Comparison of ENCODE assay signal across 25 mouse cellular contexts in the genomic region with DNA sequence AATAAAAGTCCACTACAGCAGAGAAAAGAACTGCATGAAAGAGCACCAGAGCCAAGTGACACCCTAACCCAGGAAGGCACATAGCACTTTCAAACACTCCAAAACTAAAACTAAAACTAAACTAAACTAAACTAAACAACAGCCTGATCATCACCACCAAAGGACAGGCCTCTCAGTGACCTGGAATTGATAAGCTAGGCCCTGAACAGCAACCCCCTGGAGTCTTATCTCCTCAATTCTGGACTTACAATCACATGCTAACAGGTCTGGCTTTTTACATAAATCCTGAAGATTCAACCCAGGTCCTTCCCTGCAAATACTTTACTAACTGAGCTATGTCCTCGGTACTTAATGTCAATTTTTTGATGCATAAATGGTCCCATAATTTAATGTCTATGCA. TPM values are rescaled to one million over a fixed set of nuclear protein-coding genes. Genes with fewer than 3 reads are reported as not detected.
DNase-seq lines count a peak whose midpoint lies in the region; ATAC-seq and TF ChIP-seq lines count a peak whose summit lies in the region.
"Had no signal": no experiment of that assay in that cellular context is flagged by ENCODE, and none has a peak within 500 bp of the region (broad histone marks: within the 10 kb centered on the region; RNA-seq: fewer than 3 reads in every experiment).

No protein-coding gene starts in this region.

- H3K79me2 ChIP-seq in heart, adult 2 months (replicated peaks; ENCODE audit: control insufficient read depth, insufficient read depth, low read length), result peaks cover 11% of the 10 kb centered on the region

- no peaks in the 10 kb centered on the region for H3K27me3 ChIP-seq in heart, embryonic 11.5 days (ENCODE audit: control insufficient read depth, insufficient read depth, low read length)
- no peaks in the 10 kb centered on the region for H3K27me3 ChIP-seq in heart, adult 2 months (ENCODE audit: control insufficient read depth, insufficient read depth, low read length)
- no peaks in the 10 kb centered on the region for H3K27me3 ChIP-seq in G1E (ENCODE audit: insufficient read depth, low read length)
- H3K27me3 ChIP-seq in liver, embryonic 13.5 days, result no peaks in the 10 kb centered on the region
- H3K27me3 ChIP-seq: embryonic facial prominence, embryonic 12.5 days; intestine, embryonic 15.5 days; midbrain, embryonic 13.5 days; neural tube, embryonic 12.5 days had no signal

- no peak for ATAC-seq in heart, embryonic 11.5 days (replicated peaks; ENCODE audit: insufficient number of reproducible peaks, low FRiP score, low TSS enrichment)
- peak; percentile 28; the same call in 1 of the 2 replicates for ATAC-seq in G1E (ENCODE audit: extremely low read depth, insufficient number of reproducible peaks, low FRiP score, poor library complexity, severe bottlenecking)
- ATAC-seq in liver, embryonic 13.5 days (ENCODE audit: low read depth), result peak; percentile 58
- peak; percentile 66 for ATAC-seq in megakaryocyte-erythroid progenitor cell, adult 5-6 weeks (replicated peaks; ENCODE audit: low FRiP score, low TSS enrichment, poor library complexity, severe bottlenecking)
- ATAC-seq: forebrain, postnatal 0 days; hindbrain, embryonic 16.5 days; intestine, embryonic 15.5 days; midbrain, embryonic 13.5 days had no signal

- no peak for TF ChIP-seq EP300 in heart, adult 2 months (IDR thresholded peaks at IDR 0.05; ENCODE audit: insufficient read depth, low read depth, low read length)

- intact Hi-C loops in heart, adult 2 months (cut with DNase I), result no loop called here

- no peak for TF ChIP-seq POLR2A in heart, adult 2 months (IDR thresholded peaks at IDR 0.05; ENCODE audit: insufficient read depth, low read depth, low read length)

- WGBS in heart, embryonic 11.5 days (ENCODE audit: insufficient replicate concordance), result 73% methylated on average over 1 of the region's 1 CpGs
- WGBS in heart, adult 2 months, result 60% methylated on average over 1 of the region's 1 CpGs
- 30% methylated on average over 1 of the region's 1 CpGs for WGBS in liver, embryonic 13.5 days (ENCODE audit: insufficient replicate concordance)

- no peak overlapping the region for H3K9ac ChIP-seq in heart, embryonic 11.5 days (ENCODE audit: low read depth, low read length)
- H3K9ac ChIP-seq in heart, adult 2 months (ENCODE audit: low read depth, low read length), result no peak overlapping the region
- peak overlapping the region; percentile 7; the same call in 1 of the 2 replicates for H3K9ac ChIP-seq in liver, embryonic 13.5 days
- H3K9ac ChIP-seq: embryonic facial prominence, embryonic 12.5 days; forebrain, postnatal 0 days; intestine, embryonic 15.5 days; midbrain, embryonic 13.5 days; neural tube, embryonic 12.5 days had no signal

- no peak overlapping the region; the same call in 1 of the 2 replicates for H3K4me2 ChIP-seq in heart, embryonic 11.5 days
- peak overlapping the region; percentile 50 for H3K4me2 ChIP-seq in liver, embryonic 13.5 days
- H3K4me2 ChIP-seq: embryonic facial prominence, embryonic 12.5 days; intestine, embryonic 15.5 days; midbrain, embryonic 13.5 days; neural tube, embryonic 12.5 days had no signal

- H3K4me3 ChIP-seq in heart, embryonic 11.5 days (ENCODE audit: low read depth, low read length), result no peak overlapping the region
- H3K4me3 ChIP-seq in heart, adult 2 months, result no peak overlapping the region
- H3K4me3 ChIP-seq in G1E (ENCODE audit: low read depth, low read length), result no peak overlapping the region; the same call in 1 of the 2 replicates
- 0 out of 2 replicates have a peak overlapping the region, but pooled peaks have one; percentile 1 for H3K4me3 ChIP-seq in liver, embryonic 13.5 days (replicated peaks)
- H3K4me3 ChIP-seq: embryonic facial prominence, embryonic 12.5 days; hindbrain, embryonic 10.5 days; intestine, embryonic 15.5 days; layer of hippocampus, adult 2 months; midbrain, embryonic 13.5 days; neural tube, embryonic 12.5 days had no signal

- no peaks in the 10 kb centered on the region for H3K9me3 ChIP-seq in heart, embryonic 11.5 days (replicated peaks; ENCODE audit: control insufficient read depth, low read length)
- H3K9me3 ChIP-seq in G1E (replicated peaks), result no peaks in the 10 kb centered on the region
- no peaks in the 10 kb centered on the region for H3K9me3 ChIP-seq in liver, embryonic 13.5 days (replicated peaks)
- H3K9me3 ChIP-seq: embryonic facial prominence, embryonic 12.5 days; hindbrain, embryonic 10.5 days; intestine, embryonic 15.5 days; midbrain, embryonic 13.5 days; neural tube, embryonic 12.5 days had no signal

- peaks cover 4% of the 10 kb centered on the region; the same call in 1 of the 2 replicates for H3K36me3 ChIP-seq in heart, embryonic 11.5 days (ENCODE audit: control insufficient read depth, insufficient read depth, low read length)
- H3K36me3 ChIP-seq in heart, adult 2 months (ENCODE audit: control insufficient read depth, insufficient read depth, low read length), result peaks cover 2% of the 10 kb centered on the region
- peaks cover 47% of the 10 kb centered on the region for H3K36me3 ChIP-seq in G1E (replicated peaks)
- H3K36me3 ChIP-seq in liver, embryonic 13.5 days, result peaks cover 23% of the 10 kb centered on the region

- TF ChIP-seq CTCF in heart, adult 2 months (IDR thresholded peaks at IDR 0.05), result no peak
- no peak for TF ChIP-seq CTCF in G1E (IDR thresholded peaks at IDR 0.05; ENCODE audit: low read depth, low read length)

- H3K4me1 ChIP-seq in heart, embryonic 11.5 days (ENCODE audit: control insufficient read depth, insufficient read depth, low read length), result peaks cover 27% of the 10 kb centered on the region
- peaks cover 16% of the 10 kb centered on the region for H3K4me1 ChIP-seq in heart, adult 2 months (ENCODE audit: control insufficient read depth, insufficient read depth, low read length)
- peaks cover 45% of the 10 kb centered on the region for H3K4me1 ChIP-seq in G1E (ENCODE audit: insufficient read depth, low read depth, low read length)
- H3K4me1 ChIP-seq in liver, embryonic 13.5 days (replicated peaks), result peaks cover 68% of the 10 kb centered on the region
- H3K4me1 ChIP-seq: embryonic facial prominence, embryonic 12.5 days; hindbrain, embryonic 10.5 days had no signal

- peak overlapping the region; percentile 50; the same call in 1 of the 2 replicates for H3K27ac ChIP-seq in heart, embryonic 11.5 days (ENCODE audit: low read depth, low read length)
- H3K27ac ChIP-seq in heart, adult 2 months, result no peak overlapping the region
- peak overlapping the region; percentile 86 for H3K27ac ChIP-seq in liver, embryonic 13.5 days
- H3K27ac ChIP-seq: embryonic facial prominence, embryonic 12.5 days; hindbrain, embryonic 10.5 days; intestine, embryonic 15.5 days; layer of hippocampus, adult 2 months; midbrain, embryonic 13.5 days; neural tube, embryonic 12.5 days had no signal

- no peak for DNase-seq in heart, adult 2 months
- DNase-seq in G1E (ENCODE audit: low spot score), result no peak
- DNase-seq in liver, embryonic 13.5 days, result peak; percentile 35
- no peak for DNase-seq in thymus, postnatal 10 days (ENCODE audit: low spot score in 2 of 2)
- DNase-seq in Muller cell, postnatal 12 days (ENCODE audit: inconsistent ontology term), result no peak
- DNase-seq: adrenal gland, postnatal 10 days; cerebellum, adult 2 months; cerebellum, postnatal 25 days; forebrain, postnatal 0 days; gastrocnemius, postnatal 25 days; kidney, adult 9 months; kidney, postnatal 25 days; lung, adult 2 months; lung, postnatal 14 days; retina, postnatal 1 day; thymus, postnatal 14 days had no signal

RNA-seq across cellular contexts. Expression of gene Scaf4, which starts 19.2 kb away (rescaled TPM):
- 20.1 and 22.0 TPM in 2 replicates for polyA plus RNA-seq in heart, embryonic 11.5 days (2014; fragmentation: Nextera tagmentation; extraction: Ambion mirVana)
- 10 to 100 TPM; 17.8 to 18.8 TPM for total RNA-seq in heart, adult 2 months (2021)
- 19.9 and 20.1 TPM in 2 replicates for polyA plus RNA-seq in heart, adult 2 months (2012; rRNA removed)
- total RNA-seq in G1E (2014; fragmentation: Nextera tagmentation) (186 and 193 TPM in 2 replicates), G1E (2017) (12.2 and 14.8 TPM in 2 replicates)
- polyA plus RNA-seq in G1E (2012), result 215 and 227 TPM in 2 replicates
- polyA plus RNA-seq in liver, embryonic 13.5 days (2015; fragmentation: Nextera tagmentation; extraction: Ambion mirVana), result 9.8 and 13.0 TPM in 2 replicates
- 95.6 and 120 TPM in 2 replicates for total RNA-seq in megakaryocyte-erythroid progenitor cell, adult 5-6 weeks (2014; fragmentation: Nextera tagmentation)
- 25.1 and 25.6 TPM in 2 replicates for total RNA-seq in megakaryocyte-erythroid progenitor cell, adult 5-6 weeks (2017)

RNA-seq across cellular contexts. Expression of gene Sod1, which starts 44.6 kb away (rescaled TPM):
- polyA plus RNA-seq in heart, embryonic 11.5 days (2014; fragmentation: Nextera tagmentation; extraction: Ambion mirVana), result 1,124 and 1,155 TPM in 2 replicates
- 100 to 1,000 TPM; 499 to 572 TPM for total RNA-seq in heart, adult 2 months (2021)
- polyA plus RNA-seq in heart, adult 2 months (2012; rRNA removed), result 422 and 565 TPM in 2 replicates
- 376 and 389 TPM in 2 replicates for total RNA-seq in G1E (2014; fragmentation: Nextera tagmentation)
- 652 and 747 TPM in 2 replicates for total RNA-seq in G1E (2017)
- 609 and 629 TPM in 2 replicates for polyA plus RNA-seq in G1E (2012)
- polyA plus RNA-seq in liver, embryonic 13.5 days (2015; fragmentation: Nextera tagmentation; extraction: Ambion mirVana), result 1,329 and 1,400 TPM in 2 replicates
- total RNA-seq in megakaryocyte-erythroid progenitor cell, adult 5-6 weeks (2014; fragmentation: Nextera tagmentation), result 1,056 and 1,102 TPM in 2 replicates
- 1,074 and 1,263 TPM in 2 replicates for total RNA-seq in megakaryocyte-erythroid progenitor cell, adult 5-6 weeks (2017)
